Mouse (Mus musculus) embryo, embryonic 11 days (tissue): Measurements from ENCODE around the gene Dedd.

ENCODE experiments used
- DNase-seq: peaks from one replicate; pipeline ENCODE4 v3.0.0-alpha.2; 2015

The Dedd gene

GRCm38 (mm10) chr1:171365934-171366333 is 37.0 kb downstream of the Dedd start:
- no peak for DNase-seq

DNA sequence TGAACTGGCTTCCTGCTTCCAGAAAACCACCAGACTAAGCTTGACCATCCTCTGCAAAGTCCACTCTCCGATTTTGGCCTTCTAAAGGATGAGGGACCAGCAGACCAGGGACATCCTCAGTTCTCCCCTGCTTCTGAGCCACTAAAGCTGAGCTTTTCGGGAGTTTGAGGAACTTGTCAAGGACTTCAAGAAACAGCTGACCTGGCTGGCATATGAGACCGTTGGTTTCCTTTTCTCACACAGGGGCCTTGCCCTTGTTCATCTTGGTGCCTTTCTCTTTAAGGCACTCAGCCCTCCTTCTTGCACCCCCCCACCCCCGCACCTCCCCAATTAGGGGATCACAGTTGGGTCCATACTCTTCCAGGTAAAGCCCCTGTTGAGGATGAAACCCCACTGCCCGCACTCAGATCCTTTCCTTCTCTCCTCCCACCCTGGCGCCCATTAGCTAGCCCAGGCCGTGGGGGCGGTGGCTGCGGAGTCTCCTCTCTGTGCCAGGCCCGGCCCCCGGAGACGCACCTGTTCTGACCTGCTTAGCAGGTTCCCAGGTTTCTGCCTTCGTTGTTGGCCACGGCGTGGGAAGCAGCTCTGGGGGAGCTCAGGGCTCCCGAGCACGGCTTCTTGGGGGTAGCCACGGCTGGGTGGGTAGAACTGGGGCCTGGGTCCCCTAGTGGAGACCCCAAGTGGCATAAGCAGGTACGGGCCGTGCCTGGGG is 41.1 kb downstream of the Dedd start, which contains the start of gene Nectin4:
Gene Nectin4 (plus strand): TSS at position 255 of the 712 bp plus-strand sequence.
- DNase-seq = no peak

DNA sequence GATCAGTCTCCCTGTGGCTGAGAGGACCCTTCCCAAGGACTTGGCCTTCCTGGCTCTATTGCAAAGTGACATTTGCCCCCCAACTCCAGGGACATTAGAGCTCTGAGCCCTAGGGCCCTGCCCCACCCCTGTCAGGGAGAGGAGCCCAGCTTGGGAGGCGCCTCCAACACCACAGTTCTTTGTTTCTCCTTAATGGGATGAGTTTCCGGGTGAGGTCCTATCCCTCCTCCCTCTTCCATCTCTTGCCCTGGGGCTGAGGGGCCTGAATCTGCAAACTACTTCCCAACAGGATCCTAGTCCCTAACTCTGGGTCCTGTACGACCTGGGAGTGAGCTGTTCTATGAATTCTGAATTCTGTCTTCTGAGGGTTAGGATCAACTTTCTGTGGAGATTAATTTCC is 43.9 kb downstream of the Dedd start:
- DNase-seq = no peak

- no peak for DNase-seq
Observed at GRCm38 (mm10) chr1:171373946-171374345, 45.0 kb downstream of the Dedd start.

DNA sequence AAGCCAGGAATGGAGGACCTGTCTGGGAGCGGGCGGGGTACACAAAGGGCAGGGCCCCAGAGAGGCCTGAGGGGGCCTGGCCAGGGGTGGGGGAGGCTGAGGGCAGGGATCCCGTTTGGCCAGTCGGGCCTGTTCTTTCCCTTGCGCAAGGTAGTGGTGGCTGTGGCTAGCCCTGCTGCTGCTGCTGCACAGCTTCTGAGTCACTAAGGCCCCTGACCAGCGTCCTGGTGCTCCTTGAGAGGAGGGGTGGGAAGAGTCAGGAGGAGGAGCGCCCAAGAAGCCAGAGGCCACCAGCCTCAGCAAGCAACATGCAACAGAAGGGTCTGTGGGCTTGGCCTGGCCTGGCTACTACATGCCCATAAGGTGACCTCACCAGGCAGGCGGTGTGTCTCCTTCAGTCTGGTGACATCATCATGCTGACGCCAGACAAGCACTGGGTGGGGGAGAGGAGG is 46.7 kb downstream of the Dedd start:
- DNase-seq = no peak

DNA sequence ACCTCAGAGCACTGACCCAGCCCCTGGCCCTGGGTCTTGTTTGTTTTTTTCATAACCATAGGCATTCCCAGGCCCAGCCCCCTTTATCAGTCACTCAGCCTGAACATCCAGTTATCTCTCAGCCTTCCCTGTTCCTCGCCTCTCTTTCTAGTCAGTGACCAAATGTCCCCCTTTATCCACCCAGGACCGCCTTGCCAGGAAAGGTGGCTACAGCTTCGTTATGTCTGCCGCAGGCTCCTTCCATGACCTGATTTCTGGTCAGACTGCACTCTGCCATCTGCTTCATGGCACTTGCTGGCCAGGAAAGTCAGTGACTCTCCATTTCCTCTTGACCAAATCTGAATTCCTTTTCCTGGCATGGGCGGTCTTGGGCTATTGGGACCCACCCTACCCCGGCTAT is 49.4 kb downstream of the Dedd start:
- DNase-seq = no peak

DNA sequence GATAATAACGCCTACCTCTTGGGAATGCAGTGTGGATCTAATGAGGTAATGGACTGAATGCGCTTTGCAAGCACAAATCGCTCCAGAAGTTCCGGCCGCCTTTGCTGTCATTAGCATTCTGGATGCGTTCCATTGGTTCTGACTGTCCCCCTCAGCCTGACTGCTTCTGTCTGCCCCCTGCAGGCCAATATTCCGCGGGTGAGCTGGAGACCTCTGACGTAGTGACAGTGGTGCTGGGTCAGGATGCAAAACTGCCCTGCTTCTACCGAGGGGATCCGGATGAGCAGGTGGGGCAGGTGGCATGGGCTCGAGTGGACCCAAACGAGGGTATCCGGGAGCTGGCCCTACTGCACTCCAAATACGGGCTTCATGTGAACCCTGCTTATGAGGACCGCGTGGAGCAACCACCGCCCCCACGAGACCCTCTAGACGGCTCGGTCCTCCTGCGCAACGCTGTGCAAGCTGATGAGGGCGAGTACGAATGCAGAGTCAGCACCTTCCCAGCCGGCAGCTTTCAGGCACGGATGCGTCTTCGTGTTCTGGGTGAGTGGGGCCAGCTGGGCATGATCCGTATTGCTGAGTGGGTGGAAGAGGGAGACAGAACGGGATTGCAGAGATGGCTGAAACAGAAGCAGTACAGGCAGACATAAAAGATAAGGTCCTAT is 51.1 kb downstream of the Dedd start:
- peak; percentile 86 for DNase-seq

- DNase-seq = no peak
Observed at GRCm38 (mm10) chr1:171382096-171382620, 53.2 kb downstream of the Dedd start.

GRCm38 (mm10) chr1:171384361-171384760 is 55.4 kb downstream of the Dedd start:
- no peak for DNase-seq

DNA sequence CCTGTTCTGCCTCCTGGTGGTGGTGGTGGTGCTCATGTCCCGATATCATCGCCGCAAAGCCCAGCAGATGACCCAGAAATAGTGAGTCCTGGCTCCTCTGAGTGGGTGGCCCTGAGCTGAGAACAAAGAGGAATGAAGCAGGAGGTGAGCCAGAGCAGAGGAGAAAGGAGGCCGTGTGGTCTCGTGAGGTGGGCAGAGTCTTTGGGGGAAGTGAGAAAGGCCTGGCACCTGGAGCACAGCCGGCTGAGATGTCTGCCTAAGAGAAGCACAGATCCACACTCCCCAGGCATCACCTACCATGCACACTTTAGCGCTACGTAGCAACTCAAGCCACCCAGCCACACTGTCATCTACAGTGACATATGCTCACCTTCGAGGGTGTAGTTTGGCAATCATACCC is 56.2 kb downstream of the Dedd start:
- no peak for DNase-seq

GRCm38 (mm10) chr1:171387099-171387498 is 58.2 kb downstream of the Dedd start:
- DNase-seq = peak; percentile 72

DNA sequence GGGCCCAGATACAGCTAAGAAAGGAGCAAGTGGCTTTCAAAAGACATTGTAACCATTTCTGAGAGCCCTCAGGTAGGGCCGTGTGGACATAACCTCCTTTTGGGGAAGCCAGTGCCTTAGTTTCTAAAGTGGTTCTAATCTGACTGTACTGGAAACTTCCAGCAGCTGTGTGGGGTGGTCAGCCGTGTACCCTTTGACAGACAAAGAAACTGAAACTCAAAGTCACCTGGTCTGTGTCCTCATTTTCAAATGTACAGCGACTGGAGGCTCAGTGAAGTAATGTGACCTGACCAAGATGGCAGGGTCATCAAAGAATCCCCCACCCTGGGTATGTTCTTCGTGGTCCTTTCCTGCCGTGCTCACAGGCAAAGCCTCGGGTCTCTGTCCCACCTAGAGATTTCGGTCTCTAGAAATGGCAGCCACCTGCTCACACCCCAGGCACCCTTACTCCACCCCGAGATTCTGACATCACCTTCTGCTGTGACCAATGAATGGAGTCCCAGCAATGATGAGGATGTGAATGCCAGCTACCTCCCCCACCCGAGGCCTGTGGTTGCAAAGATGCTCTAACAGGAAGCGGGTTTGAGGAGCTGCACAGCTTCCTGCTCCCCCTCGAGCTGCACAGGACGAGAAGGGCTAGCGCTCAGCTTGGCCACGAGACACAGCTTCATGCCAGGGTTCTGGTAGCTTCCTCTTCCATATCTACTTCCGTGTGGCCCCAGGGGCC is 59.6 kb downstream of the Dedd start, which contains the start of gene Arhgap30:
Gene Arhgap30 (plus strand): TSS at position 579 of the 727 bp plus-strand sequence.
- DNase-seq = no peak

DNA sequence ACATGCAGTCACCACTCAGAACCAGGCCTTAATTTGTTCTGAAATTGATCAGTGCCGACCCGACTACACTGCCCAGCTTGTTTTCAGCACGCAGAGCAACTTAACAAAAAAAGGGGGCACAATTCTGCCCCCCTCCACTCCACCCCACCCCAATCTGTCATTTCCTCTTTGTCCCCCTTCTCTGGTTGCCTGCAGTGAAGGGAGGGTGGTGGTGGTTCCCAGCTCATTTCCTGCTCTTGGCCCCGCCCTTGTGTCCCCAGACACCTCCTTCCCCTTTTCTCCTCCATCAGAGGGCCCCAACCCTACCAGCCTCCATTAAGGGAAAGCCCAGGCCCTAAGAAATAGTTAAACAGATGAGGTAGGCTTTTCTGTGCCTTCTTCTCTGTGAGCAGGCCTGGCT is 61.2 kb downstream of the Dedd start:
- no peak for DNase-seq
